Mouse (Mus musculus) ovary, adult 18-20 months (tissue): ENCODE results near the gene Ywhae.
"Not testable (repeated sequence)": the region's sequence is repeated elsewhere in the genome, so short reads cannot be mapped to it uniquely, and the experiment has no call there.

Experiments used
- DNase-seq: peaks from one replicate; pipeline ENCODE4 v3.0.0; 2022; ENCODE audit warnings: low spot score, mixed read lengths

The Ywhae gene

DNA sequence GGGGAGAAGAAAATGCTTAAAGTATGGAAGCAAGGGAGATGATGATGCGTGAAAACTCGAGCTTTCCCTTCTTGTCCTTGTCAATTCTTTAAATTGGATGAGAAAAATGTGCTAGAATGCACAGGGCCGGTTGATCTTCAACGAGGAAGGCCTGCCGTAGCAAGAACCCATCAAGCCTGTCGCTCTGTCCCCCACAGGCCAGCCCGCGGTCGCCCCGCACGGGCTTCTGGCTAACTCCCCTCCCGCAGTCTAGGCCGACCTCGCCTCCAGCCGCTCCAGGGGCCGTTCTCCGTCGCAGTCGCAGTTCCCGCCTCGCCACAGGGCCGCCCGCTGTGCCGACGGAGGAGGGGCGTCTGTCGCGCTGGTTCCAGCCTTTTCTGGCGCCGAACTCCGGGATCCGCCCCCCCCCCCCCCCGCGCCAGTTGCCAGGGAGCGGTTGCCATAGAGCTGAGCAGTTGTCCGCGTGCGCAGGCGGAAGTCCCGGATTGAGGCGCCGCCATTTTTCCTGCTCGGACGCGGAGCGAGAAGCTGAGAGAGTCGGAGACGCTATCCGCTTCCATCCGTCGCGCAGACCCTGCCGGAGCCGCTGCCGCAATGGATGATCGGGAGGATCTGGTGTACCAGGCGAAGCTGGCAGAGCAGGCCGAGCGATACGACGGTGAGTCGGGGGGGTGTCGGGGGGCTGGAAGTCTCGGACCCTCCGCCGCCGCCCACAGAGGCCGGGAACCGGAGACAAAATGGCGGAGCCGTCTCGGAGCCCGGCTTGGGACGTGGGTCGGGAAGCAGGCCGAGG, at the start of gene Ywhae:
TSS of gene Ywhae (plus strand) at position 436 of the 793 bp plus-strand sequence.
- DNase-seq: peak; percentile 87

DNA sequence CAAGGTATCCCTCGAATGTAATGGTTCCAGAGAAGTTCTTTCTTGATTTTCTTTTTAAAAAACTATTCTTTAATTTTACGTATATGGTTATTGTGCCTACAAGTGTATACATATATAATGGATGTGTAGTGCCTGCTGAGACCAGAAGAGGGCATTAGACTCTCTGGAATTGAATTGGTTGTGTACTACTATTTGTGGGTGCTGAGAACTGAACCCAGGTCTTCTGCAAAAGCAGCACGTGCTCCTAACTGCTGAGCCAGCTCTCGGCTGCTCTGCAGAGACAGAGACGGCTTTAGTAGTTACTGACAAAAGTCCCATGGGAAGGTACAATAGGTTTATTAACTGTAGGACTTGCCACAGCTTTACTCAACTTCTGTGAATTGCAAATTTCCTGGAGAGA, 48.2 kb upstream of the Ywhae start:
- no peak for DNase-seq

- no peak for DNase-seq
Observed at GRCm38 (mm10) chr11:75684956-75685355, 47.7 kb upstream of the Ywhae start.

DNA sequence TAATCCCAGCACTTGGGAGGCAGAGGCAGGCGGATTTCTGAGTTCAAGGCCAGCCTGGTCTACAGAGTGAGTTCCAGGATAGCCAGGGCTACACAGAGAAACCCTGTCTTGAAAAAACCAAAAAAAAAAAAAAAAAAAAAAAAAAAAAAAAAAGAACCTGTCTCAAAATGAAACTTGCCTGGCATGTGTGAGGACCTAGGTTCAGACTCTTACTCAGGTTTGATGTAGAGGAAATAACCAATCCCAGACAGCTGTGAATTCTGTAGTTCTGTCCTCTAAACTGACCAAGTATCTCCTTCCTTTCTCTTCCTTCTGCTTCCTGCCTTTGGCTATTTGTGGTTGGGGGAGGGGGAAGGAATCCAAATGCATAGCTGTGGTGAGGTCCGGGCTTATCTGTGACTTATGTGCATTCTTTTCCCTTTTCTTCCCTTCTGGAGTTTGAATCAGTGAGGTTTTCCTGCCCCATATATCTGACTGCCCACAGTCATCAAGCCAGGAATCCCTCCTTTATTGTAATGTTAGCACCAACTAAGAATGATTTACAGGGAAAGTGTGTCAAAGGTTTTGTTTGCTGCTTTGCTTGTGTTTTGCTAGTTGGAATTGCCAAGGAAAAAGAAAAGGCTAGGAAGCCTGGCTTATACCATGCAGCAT, 45.2 kb upstream of the Ywhae start:
- DNase-seq: no peak

DNA sequence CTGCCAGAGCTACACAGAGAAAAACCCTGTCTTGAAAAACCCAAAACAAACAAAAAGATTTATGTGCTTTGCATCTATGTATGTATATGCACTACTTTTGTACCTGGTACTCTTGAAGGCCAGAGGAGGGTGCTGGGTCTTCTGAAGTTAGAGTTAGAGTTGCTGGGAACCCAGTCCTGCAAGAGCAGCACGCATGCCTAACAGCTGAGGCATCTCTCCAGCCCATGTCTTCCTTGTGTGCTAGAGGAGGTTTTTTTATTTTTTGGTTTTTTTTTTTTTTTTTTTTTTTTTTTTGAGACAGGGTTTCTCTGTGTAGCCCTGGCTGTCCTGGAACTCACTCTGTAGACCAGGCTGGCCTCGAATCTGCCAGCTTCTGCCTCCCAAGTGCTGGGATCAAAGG, 44.5 kb upstream of the Ywhae start:
- no peak for DNase-seq

- no peak for DNase-seq
Observed at GRCm38 (mm10) chr11:75689977-75690376, 42.7 kb upstream of the Ywhae start.

DNA sequence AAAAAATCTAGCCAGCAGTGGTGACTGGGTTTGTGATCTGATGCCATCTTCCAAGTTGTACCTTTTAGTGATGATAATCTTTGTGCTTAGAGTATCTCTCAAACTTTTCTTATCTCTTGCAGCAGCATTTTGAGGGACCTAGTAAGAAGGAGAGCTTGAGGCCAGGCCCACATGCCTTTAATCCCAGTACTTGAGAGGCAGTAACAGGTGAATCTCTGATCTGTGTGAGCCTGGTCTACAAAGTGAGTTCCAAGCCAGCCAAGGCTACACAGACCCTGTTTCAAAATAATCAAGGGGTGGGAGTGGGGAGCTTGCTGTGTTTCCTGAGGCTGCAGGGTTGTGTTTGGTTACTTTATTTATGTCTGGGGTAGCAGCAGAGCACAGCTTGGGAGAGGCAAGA, 41.6 kb upstream of the Ywhae start:
- no peak for DNase-seq

DNA sequence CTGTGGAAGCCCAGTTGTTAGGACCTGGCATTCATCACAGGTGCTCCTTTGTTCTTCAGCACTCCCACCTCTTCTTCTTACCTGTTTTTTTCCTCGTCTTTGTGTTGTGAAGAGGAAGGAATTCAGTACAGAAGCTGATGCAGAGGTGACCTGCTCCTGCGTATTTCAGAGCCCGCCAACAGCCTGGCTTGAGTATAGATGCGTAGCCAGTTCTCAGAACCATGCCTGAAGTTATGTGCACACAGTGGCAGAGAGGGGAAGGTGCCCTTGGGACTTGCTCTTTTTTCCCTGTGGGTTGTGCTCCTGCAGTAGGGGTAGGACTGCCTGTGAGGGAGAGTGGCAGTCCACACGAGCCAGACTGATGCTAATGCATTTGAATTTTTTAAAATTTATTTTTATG, 39.1 kb upstream of the Ywhae start:
- DNase-seq: no peak

DNA sequence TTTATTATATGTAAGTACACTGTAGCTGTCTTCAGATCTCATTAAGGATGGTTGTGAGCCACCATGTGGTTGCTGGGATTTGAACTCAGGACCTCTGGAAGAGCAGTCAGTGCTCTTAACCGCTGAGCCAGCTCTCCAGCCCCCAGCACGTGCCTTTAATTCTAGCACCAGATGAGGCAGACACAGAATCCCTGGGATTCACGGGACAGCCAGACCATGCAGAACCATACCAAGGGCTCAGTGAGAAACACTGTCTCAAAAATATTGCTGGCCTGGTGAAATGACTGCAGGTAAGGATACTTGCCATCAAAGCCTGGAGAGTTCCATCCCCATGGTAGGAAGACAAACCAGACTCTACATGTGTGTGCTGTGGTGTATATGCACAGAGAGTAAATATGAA, 35.2 kb upstream of the Ywhae start:
- DNase-seq: not testable (repeated sequence)

- DNase-seq: no peak
Observed at GRCm38 (mm10) chr11:75700557-75700956, 32.1 kb upstream of the Ywhae start.

- no peak for DNase-seq
Observed at GRCm38 (mm10) chr11:75702761-75703160, 29.9 kb upstream of the Ywhae start.

GRCm38 (mm10) chr11:75703748-75704147, 28.9 kb upstream of the Ywhae start:
- no peak for DNase-seq

- no peak for DNase-seq
Observed at GRCm38 (mm10) chr11:75713949-75714348, 18.7 kb upstream of the Ywhae start.

DNA sequence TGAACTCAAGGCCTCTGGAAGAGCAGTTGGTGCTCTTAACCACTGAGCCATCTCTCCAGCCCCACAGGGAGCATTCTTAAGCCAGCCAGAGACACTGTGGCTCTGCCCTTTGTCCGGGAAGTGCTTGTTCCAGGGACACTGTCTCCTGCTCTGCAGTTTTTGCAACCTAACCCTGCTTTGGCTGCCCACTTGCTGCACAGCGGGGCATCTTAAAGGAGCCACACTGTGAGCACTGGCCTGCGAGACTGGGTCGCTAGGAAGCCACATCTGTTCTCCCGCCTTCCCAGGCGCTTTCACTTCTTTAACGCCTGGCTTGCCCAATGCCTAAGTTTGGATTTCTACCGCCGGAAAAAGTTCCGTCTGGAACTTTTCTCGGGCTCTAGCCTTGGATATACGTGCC, 17.1 kb upstream of the Ywhae start:
- no peak for DNase-seq

DNA sequence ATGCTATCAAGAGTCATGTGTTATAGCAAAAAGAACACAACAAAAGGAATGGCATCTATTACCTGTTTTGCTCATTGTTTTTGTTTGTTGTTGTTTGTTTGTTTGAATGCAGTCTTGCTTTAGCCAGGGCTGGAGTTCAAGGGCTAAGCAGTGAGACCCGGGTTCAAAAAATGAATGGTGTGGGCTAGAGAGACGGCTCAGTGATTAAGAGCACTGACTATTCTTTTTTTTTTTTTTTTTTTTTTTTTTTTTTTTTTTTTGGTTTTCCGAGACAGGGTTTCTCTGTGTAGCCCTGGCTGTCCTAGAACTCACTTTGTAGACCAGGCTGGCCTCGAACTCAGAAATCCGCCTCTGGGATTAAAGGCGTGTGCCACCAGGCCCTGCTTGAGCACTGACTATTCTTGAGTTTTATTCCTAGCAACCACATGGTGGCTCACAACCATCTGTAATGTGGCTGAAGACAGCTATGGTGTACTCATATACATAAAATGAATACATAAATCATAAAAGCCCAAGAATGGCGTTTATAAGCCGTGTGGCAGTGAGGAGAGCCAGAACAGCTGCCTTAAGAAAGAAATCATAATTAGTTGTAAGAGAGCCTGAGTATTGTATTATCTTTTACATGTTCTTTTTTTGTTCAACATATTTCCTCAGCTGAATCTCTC, 15.9 kb upstream of the Ywhae start:
- no peak for DNase-seq

DNA sequence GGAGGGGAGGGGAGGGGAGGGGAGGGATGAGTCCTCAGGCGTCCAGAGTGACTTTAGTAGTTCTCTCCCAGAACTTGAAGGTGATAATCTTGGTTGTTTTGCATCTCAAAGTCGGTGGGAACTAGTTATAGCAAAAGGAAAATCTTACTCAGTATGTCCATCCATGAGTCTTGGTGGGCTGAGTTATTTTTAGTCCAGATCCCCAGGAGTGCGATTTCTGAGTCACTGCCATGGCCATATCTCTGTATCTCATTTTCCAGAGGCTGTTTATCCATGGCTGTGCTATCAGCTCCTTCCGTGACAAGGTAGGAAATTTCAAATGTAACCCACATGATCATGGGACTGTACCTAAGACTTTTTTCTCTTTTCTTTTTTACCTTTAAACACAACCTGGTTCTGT, 10.3 kb upstream of the Ywhae start:
- no peak for DNase-seq

- DNase-seq: no peak
Observed at GRCm38 (mm10) chr11:75727168-75727567, 5.5 kb upstream of the Ywhae start.

DNA sequence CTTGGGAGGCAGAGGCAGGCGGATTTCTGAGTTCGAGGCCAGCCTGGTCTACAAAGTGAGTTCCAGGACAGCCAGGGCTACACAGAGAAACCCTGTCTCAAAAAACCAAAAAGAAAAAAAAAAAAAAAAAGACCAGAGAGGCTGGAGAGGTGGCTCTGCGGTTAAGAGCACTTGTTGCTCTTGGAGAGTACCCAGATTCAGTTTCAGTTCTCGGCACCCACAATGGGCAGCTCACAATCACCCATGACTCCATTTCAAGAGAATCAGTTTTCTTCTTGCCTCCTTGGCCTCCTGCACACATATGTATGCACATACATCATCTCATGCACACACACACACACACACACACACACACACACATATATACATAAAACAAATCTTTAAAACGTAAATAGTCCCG, 5.0 kb upstream of the Ywhae start:
- DNase-seq: not testable (repeated sequence)

GRCm38 (mm10) chr11:75733227-75733940, 715 bp downstream of the Ywhae start:
- no peak for DNase-seq

DNA sequence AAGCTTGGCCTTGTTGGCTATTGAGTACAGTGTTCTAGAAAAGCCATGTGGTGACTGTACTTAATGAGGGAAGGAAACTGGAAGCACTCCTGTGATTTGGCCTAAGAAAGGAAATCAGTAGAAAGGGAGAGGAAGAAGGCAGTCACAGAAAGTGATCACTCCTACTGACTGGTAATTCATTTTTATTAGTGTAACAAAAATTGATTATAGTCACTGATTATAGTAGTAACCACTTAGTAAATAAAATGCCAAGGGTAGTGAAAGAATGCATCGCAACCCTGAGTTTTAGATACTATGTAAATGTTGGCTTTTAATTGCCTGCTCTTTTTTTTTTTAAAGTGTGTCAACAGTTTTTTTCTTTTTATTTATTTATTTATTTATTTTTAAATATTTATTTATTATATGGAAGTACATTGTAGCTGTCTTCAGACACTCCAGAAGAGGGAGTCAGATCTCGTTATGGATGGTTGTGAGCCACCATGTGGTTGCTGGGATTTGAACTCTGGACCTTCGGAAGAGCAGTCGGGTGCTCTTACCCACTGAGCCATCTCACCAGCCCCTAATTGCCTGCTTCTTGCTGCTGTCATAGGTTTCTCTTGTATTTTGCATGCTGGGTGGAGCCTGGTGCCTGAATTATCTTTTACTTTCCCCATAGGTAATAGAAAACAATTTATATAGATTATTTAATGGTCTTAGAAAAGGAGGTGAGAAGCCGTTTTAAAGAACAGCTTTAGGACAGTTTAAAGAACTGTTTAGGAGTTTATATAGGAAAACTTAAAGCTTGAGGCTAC, 3.0 kb downstream of the Ywhae start:
- no peak for DNase-seq

DNA sequence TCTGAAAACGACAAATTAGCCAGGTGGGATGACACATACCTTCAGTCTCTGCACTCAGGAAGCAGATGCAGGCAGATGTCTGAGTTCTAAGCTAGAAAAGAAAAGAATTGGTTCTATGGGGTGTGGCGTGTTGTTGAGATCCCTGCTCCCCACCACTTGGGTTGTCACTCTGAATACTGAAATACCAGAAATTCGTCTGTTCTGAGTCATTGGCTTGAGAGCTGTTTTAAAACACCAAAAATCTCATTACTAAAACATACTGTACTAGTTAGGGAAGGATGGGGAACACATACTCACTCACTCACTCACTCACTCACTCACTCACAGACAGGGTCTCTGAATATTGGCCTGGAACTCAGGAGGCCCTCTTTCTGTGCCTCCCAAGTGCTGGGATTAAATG, 4.3 kb downstream of the Ywhae start:
- no peak for DNase-seq
